Mouse (Mus musculus): ENCODE data around the gene Rnf144a. TPM values are rescaled to one million over a fixed set of nuclear protein-coding genes. Genes with fewer than 3 reads are reported as not detected.

Rnf144a gene
- polyA plus RNA-seq, 1 experiment from 2014 or later: 34.3 TPM

- H3K4me3 ChIP-seq: no peak overlapping the region
- peaks cover 4% of the 10 kb centered on the region; the same call in 1 of the 2 replicates for H3K9me3 ChIP-seq
- WGBS: 87% methylated on average over 10 of the region's 10 CpGs
- H3K27ac ChIP-seq: no peak overlapping the region
- DNase-seq (ENCODE audit: low spot score): no peak
- H3K4me1 ChIP-seq (replicated peaks): peaks cover 13% of the 10 kb centered on the region; the same call in 1 of the 2 replicates
- H3K27me3 ChIP-seq (ENCODE audit: insufficient read depth, poor library complexity, severe bottlenecking): no peaks in the 10 kb centered on the region
- H3K36me3 ChIP-seq: peaks cover 44% of the 10 kb centered on the region
These were observed 13.2 kb downstream of the Rnf144a start for GRCm38 (mm10) chr12:26401696-26402470.

- Histone ChIP-seq H3K4me1 (replicated peaks) (peaks cover 13% of the 10 kb centered on the region; the same call in 1 of the 2 replicates), H3K27me3 (ENCODE audit: insufficient read depth, poor library complexity, severe bottlenecking) (no peaks in the 10 kb centered on the region), H3K4me3 (no peak overlapping the region), H3K36me3 (peaks cover 47% of the 10 kb centered on the region), H3K27ac (no peak overlapping the region), H3K9me3 (peaks cover 4% of the 10 kb centered on the region; the same call in 1 of the 2 replicates)
- DNase-seq (ENCODE audit: low spot score): no peak
- WGBS: 93% methylated on average over 1 of the region's 1 CpGs
These were observed 13.8 kb downstream of the Rnf144a start for GRCm38 (mm10) chr12:26401254-26401653.

- H3K27ac ChIP-seq: no peak overlapping the region
These were observed 14.3 kb downstream of the Rnf144a start for GRCm38 (mm10) chr12:26400762-26401161.

GRCm38 (mm10) chr12:26399391-26399790 lies 15.7 kb downstream of the Rnf144a start:
- Histone ChIP-seq H3K9me3 (peaks cover 4% of the 10 kb centered on the region; the same call in 1 of the 2 replicates), H3K27ac (no peak overlapping the region), H3K4me3 (no peak overlapping the region), H3K27me3 (ENCODE audit: insufficient read depth, poor library complexity, severe bottlenecking) (no peaks in the 10 kb centered on the region), H3K36me3 (peaks cover 33% of the 10 kb centered on the region), H3K4me1 (replicated peaks) (peaks cover 20% of the 10 kb centered on the region)
- 85% methylated on average over 6 of the region's 6 CpGs for WGBS
- no peak for DNase-seq (ENCODE audit: low spot score)

More at GRCm38 (mm10) chr12:26400762-26401161, 14.3 kb downstream of the Rnf144a start:
- whole genome bisulfite sequencing: 96% methylated on average over 1 of the region's 1 CpGs
- Histone ChIP-seq H3K9me3 (peaks cover 4% of the 10 kb centered on the region; the same call in 1 of the 2 replicates), H3K4me1 (replicated peaks) (peaks cover 14% of the 10 kb centered on the region; the same call in 1 of the 2 replicates), H3K4me3 (no peak overlapping the region), H3K27me3 (ENCODE audit: insufficient read depth, poor library complexity, severe bottlenecking) (no peaks in the 10 kb centered on the region), H3K36me3 (peaks cover 47% of the 10 kb centered on the region)
- DNase-seq (ENCODE audit: low spot score): no peak

- DNase-seq (ENCODE audit: low spot score): peak; percentile 14
- 63% methylated on average over 2 of the region's 2 CpGs for WGBS
- Histone ChIP-seq H3K9me3 (peaks cover 4% of the 10 kb centered on the region; the same call in 1 of the 2 replicates), H3K36me3 (peaks cover 26% of the 10 kb centered on the region), H3K27me3 (ENCODE audit: insufficient read depth, poor library complexity, severe bottlenecking) (no peaks in the 10 kb centered on the region), H3K4me1 (replicated peaks) (peaks cover 23% of the 10 kb centered on the region), H3K27ac (no peak overlapping the region), H3K4me3 (no peak overlapping the region)
These were observed 16.5 kb downstream of the Rnf144a start for GRCm38 (mm10) chr12:26398597-26398996.

GRCm38 (mm10) chr12:26394485-26395470 lies 20.3 kb downstream of the Rnf144a start:
- WGBS: 78% methylated on average over 13 of the region's 13 CpGs
- peak; percentile 20 for DNase-seq (ENCODE audit: low spot score)
- H3K4me3 ChIP-seq: no peak overlapping the region
- no peaks in the 10 kb centered on the region for H3K27me3 ChIP-seq (ENCODE audit: insufficient read depth, poor library complexity, severe bottlenecking)
- H3K36me3 ChIP-seq: peaks cover 16% of the 10 kb centered on the region
- no peaks in the 10 kb centered on the region for H3K9me3 ChIP-seq
- peaks cover 20% of the 10 kb centered on the region for H3K4me1 ChIP-seq (replicated peaks)
- 0 out of 2 replicates have a peak overlapping the region, but pooled peaks have one; percentile 46 for H3K27ac ChIP-seq

GRCm38 (mm10) chr12:26393291-26393690 lies 21.8 kb downstream of the Rnf144a start:
- Histone ChIP-seq H3K9me3 (no peaks in the 10 kb centered on the region), H3K27ac (peak overlapping the region; percentile 35; the same call in 1 of the 2 replicates), H3K4me3 (no peak overlapping the region), H3K4me1 (replicated peaks) (peaks cover 20% of the 10 kb centered on the region), H3K27me3 (ENCODE audit: insufficient read depth, poor library complexity, severe bottlenecking) (no peaks in the 10 kb centered on the region), H3K36me3 (peaks cover 29% of the 10 kb centered on the region)
- 91% methylated on average over 5 of the region's 5 CpGs for WGBS
- no peak for DNase-seq (ENCODE audit: low spot score)

GRCm38 (mm10) chr12:26391162-26391561 lies 23.9 kb downstream of the Rnf144a start:
- no peak for DNase-seq (ENCODE audit: low spot score)
- H3K4me3 ChIP-seq: no peak overlapping the region
- WGBS: 77% methylated on average over 1 of the region's 1 CpGs

GRCm38 (mm10) chr12:26387523-26387922 lies 27.5 kb downstream of the Rnf144a start:
- Histone ChIP-seq H3K36me3 (peaks cover 82% of the 10 kb centered on the region), H3K27ac (no peak overlapping the region), H3K4me3 (no peak overlapping the region), H3K27me3 (ENCODE audit: insufficient read depth, poor library complexity, severe bottlenecking) (no peaks in the 10 kb centered on the region), H3K9me3 (no peaks in the 10 kb centered on the region), H3K4me1 (replicated peaks) (no peaks in the 10 kb centered on the region)
- DNase-seq (ENCODE audit: low spot score): no peak
- 83% methylated on average over 6 of the region's 6 CpGs for WGBS

More at GRCm38 (mm10) chr12:26391162-26391561, 23.9 kb downstream of the Rnf144a start:
- Histone ChIP-seq H3K27me3 (ENCODE audit: insufficient read depth, poor library complexity, severe bottlenecking) (no peaks in the 10 kb centered on the region), H3K4me1 (replicated peaks) (peaks cover 20% of the 10 kb centered on the region), H3K27ac (no peak overlapping the region), H3K36me3 (peaks cover 45% of the 10 kb centered on the region), H3K9me3 (no peaks in the 10 kb centered on the region)

GRCm38 (mm10) chr12:26386947-26387346 lies 28.1 kb downstream of the Rnf144a start:
- Histone ChIP-seq H3K4me3 (no peak overlapping the region), H3K27ac (no peak overlapping the region), H3K9me3 (no peaks in the 10 kb centered on the region), H3K36me3 (peaks cover 87% of the 10 kb centered on the region), H3K4me1 (replicated peaks) (no peaks in the 10 kb centered on the region), H3K27me3 (ENCODE audit: insufficient read depth, poor library complexity, severe bottlenecking) (no peaks in the 10 kb centered on the region)
- no peak for DNase-seq (ENCODE audit: low spot score)
- 77% methylated on average over 9 of the region's 9 CpGs for WGBS

- WGBS: 88% methylated on average over 2 of the region's 2 CpGs
- DNase-seq (ENCODE audit: low spot score): no peak
- H3K4me1 ChIP-seq (replicated peaks): no peaks in the 10 kb centered on the region
- no peaks in the 10 kb centered on the region for H3K9me3 ChIP-seq
- H3K4me3 ChIP-seq: no peak overlapping the region
- H3K27me3 ChIP-seq (ENCODE audit: insufficient read depth, poor library complexity, severe bottlenecking): no peaks in the 10 kb centered on the region
- no peak overlapping the region for H3K27ac ChIP-seq
- peaks cover 95% of the 10 kb centered on the region for H3K36me3 ChIP-seq
These were observed 28.9 kb downstream of the Rnf144a start for GRCm38 (mm10) chr12:26386189-26386588.

- peaks cover 99% of the 10 kb centered on the region for H3K36me3 ChIP-seq
- 81% methylated on average over 6 of the region's 6 CpGs for WGBS
These were observed 29.3 kb downstream of the Rnf144a start for GRCm38 (mm10) chr12:26385735-26386134.

More at GRCm38 (mm10) chr12:26385735-26386134, 29.3 kb downstream of the Rnf144a start:
- H3K4me3 ChIP-seq: no peak overlapping the region
- no peak for DNase-seq (ENCODE audit: low spot score)
- no peaks in the 10 kb centered on the region for H3K9me3 ChIP-seq
- H3K4me1 ChIP-seq (replicated peaks): no peaks in the 10 kb centered on the region
- H3K27me3 ChIP-seq (ENCODE audit: insufficient read depth, poor library complexity, severe bottlenecking): no peaks in the 10 kb centered on the region
- H3K27ac ChIP-seq: no peak overlapping the region
